Mouse (Mus musculus) cortical plate, adult 2 months (tissue): ENCODE measurements around the gene 4930402K13Rik.

Experiments
- CTCF ChIP-seq: fragments of 200-500 bp; IDR thresholded peaks from 2 replicates; pipeline ENCODE4 v1.5.1; 2011; ENCODE audit warnings: mild to moderate bottlenecking, control low read depth, low read length; ENCODE audit not compliant: insufficient read depth; ENCODE audit errors: extremely low read depth
- POLR2A ChIP-seq: fragments of 200-500 bp; IDR thresholded peaks from 2 replicates; pipeline ENCODE4 v1.6.1; 2011; ENCODE audit warnings: mild to moderate bottlenecking, low read length, control low read depth; ENCODE audit not compliant: insufficient read depth; ENCODE audit errors: extremely low read depth

- no peak for TF ChIP-seq CTCF
- no peak for TF ChIP-seq POLR2A
These were observed 38.3 kb downstream of the 4930402K13Rik start for GRCm38 (mm10) chrX:9142669-9143068.
